Mouse (Mus musculus): Measurements from ENCODE around the gene Cfap77.

The Cfap77 gene

DNA sequence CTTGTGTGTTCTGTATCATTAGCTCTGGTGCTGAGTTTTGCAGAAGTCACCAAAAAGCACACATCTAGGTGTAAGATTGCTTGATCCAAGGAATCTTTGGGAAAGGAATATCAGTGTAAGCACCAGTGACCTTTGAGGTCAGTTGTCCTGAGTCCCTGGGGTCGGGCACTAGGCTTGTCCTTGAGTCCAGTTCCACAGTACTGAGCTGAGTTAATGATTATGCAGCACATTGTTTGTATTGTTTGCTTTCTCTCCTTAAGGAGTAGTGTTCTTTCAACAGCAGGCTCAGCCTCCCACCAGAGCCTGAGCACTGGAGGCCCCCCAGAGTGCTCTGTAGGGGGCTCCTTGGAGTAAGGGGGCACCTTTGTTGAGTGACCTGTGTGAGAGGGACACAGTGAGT, 162.1 kb downstream of the Cfap77 start:
- in situ Hi-C loops (cut with MboI; ENCODE audit: low pct_unique_long_range_greater_than_20kb in 1 of 2, low sequenced_read_pairs in 2 of 2, unreplicated experiment in 1 of 2), result no loop called here

DNA sequence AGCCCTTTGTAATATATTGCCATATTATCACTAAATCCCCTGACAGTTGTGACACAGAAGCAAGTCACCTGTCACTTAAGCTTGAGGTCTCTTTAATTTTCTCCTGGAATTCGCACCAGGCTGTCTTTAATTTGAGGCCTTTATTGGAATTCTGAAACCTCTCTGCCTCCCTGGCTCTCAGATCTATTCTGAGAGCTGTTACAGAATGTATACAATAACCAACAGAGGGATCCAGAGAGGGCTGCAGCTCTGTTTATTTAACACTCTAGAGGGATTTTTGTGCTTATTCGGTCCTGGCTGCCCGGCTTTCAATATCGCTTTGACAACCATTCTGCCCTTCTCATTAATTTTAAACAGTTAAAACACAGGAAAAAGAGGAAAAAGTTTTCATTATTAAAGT, 170.0 kb downstream of the Cfap77 start:
- in situ Hi-C loops (cut with MboI; ENCODE audit: low pct_unique_long_range_greater_than_20kb in 1 of 2, low sequenced_read_pairs in 2 of 2, unreplicated experiment in 1 of 2), result no loop called here

DNA sequence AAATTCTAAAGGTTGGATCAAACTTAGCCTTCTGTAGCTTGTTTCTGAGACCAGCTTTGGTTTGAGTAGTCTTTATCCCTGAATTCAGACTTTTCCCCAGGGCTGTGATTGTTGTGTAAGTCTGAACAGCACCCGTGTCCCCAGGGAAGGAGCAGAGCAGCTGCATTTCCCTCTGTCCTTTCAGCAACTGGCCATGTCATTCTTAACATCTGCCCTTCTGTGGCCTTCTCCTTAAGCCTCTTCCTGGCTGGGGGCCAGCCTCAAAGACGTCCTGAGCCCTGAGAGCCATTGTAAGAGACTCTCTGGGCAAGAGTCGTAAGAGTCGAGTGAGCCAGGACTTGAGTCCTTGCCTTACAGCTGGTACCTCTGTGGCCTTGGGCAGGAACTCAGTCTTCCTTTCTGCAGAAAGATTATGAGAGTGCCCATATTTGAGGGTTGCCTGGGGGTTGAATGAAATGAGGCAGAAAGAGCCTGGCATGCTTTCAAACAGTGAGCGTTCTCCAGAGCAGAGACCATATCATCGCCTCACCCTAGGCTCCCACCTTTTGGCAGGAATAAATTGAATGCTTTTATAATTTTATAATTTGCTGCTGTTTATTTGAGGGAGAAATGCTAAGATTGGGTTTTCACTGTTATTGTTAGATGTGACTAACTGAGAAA, 171.9 kb downstream of the Cfap77 start:
- in situ Hi-C loops (cut with MboI; ENCODE audit: low pct_unique_long_range_greater_than_20kb in 1 of 2, low sequenced_read_pairs in 2 of 2, unreplicated experiment in 1 of 2), result no loop called here

DNA sequence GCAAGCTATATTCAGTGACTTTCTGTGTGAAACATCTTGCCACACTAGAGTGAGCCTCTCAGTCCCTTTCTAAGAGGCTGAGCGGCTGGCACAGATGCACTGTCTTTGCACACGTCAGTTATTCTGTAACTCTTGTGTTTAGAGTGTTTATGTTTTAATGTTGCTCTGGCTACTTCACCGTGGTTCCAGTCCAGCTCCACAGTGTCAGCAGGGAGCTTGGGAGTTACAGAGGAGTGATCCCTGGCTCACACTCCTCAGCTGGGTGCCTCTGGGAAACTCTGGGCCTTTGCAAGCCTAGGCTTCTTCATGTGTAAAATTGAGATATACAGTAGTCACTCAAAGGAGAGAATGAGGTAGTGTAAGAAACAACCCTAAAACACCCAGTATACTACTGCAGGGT, 172.8 kb downstream of the Cfap77 start:
- in situ Hi-C loops (cut with MboI; ENCODE audit: low pct_unique_long_range_greater_than_20kb in 1 of 2, low sequenced_read_pairs in 2 of 2, unreplicated experiment in 1 of 2), result no loop called here

DNA sequence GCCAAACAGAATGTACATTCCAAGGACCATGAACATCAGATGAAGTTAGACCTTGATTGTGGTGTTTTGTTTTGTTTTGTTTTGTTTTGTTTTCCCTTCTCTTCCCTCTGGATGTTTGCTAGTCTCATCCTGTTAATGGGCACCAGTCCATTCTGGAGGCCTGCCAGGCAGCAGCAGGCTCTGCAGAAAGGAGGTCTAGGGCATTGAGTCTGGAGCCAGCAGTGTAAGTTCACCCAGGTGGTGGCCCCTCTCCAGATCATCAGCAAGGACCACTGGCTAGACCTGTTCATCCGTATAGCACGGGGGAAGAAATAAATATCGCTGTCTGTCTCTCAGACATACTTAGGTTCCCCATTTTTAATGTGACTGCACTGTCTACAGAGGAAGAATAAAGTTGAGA, 173.6 kb downstream of the Cfap77 start:
- in situ Hi-C loops (cut with MboI; ENCODE audit: low pct_unique_long_range_greater_than_20kb in 1 of 2, low sequenced_read_pairs in 2 of 2, unreplicated experiment in 1 of 2), result no loop called here
